Mouse (Mus musculus): ENCODE data around the gene Slc24a3.

Gene Slc24a3

GRCm38 (mm10) chr2:145684151-145684550, 516.6 kb downstream of the Slc24a3 start:
- no peak for DNase-seq (ENCODE audit: low spot score in 2 of 2)

DNA sequence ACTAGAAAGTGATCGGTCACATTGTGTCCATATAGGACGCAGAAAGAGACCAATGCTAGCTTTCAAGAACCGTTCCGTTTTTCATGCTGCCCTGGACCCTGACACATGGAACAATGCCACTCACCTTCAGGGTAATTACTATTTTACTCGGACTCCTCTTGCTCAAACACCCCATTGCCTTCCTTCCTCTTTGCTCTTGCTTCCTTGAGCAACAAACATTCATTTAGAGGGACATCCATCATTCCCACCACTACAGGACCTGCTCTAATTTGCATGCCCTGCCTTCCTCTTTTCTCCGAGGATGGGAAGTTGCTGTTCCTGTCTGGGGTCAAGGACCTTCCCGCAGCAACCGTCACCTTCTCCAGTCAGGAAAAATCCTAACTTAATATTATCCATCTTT, 517.3 kb downstream of the Slc24a3 start:
- DNase-seq (ENCODE audit: low spot score in 2 of 2), result no peak

DNA sequence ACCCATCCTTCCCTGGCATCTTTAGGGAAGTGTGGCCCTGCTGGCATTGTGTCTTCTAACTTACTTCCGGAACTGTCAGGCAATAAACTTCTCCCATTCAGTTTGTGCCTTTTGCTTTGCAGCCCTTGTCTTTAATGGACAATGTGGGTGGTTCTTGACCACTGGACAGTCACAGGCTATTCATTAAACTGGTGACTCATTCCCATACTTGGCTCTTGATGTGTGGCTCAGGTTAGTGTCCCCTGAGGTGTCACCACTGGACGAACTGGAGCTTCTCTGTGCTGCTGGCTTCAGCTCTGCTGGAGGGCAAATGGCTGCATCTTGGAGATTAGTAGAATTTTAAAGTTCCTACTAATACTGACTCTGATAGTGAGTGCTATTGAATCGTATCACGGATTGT, 518.5 kb downstream of the Slc24a3 start:
- no peak for DNase-seq (ENCODE audit: low spot score in 2 of 2)

DNA sequence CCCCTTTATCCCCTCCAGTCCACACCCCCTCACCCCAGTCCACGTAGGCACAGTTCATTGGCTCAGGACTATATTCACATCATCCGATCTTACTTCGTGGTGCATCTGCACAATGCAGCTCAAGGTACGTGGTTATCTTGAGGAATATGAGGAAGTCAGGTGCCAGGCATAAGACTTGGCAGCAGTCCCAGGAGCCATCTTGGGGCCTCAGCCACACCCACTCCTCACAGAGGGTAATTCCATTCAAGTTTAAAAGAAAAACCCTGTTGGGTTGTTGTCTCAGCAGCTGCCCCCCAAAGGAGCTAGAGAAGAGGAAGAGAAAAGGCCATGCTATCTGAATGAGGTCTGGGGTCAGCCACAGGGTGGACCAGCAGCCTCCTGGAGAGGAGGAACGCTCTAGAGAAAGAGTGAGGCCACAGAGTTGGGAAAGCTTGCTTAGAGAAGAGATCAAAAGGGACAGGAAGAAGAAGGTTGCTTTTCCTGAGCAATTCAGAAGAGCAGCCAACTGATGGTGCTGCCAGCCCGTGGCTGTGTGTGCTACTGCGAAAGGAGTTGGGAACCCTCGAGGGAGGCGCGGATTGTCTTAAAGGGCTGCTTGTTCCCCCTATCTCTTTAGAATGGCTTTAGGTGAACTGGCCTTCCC, 523.9 kb downstream of the Slc24a3 start:
- DNase-seq (ENCODE audit: low spot score in 2 of 2), result no peak

Measured in natural killer cell, adult 2 months (primary cell).